Mouse (Mus musculus) CD4-positive, CD25-positive, alpha-beta regulatory T cell, adult 2 months (primary cell): ENCODE measurements around the gene Ergic1.
A peak's percentile ranks its signal among the peaks of the same experiment; 100 is the strongest.

ENCODE experiments used
- DNase-seq: peaks from one replicate; pipeline ENCODE4 v3.0.0-alpha.2; 2012; ENCODE audit warnings: low read depth, low spot score

Gene Ergic1

GRCm38 (mm10) chr17:26561290-26561640, at the start of gene Ergic1:
TSS of gene Ergic1 (plus strand) at chr17:26561489.
- peak; percentile 88 for DNase-seq

- DNase-seq: peak; percentile 24
Observed at GRCm38 (mm10) chr17:26511816-26512774, 49.2 kb upstream of the Ergic1 start.

- no peak for DNase-seq
Observed at GRCm38 (mm10) chr17:26512961-26513360, 48.3 kb upstream of the Ergic1 start.

- DNase-seq: no peak
Observed at GRCm38 (mm10) chr17:26513459-26514290, 47.6 kb upstream of the Ergic1 start.

GRCm38 (mm10) chr17:26514581-26515030, 46.7 kb upstream of the Ergic1 start:
- no peak for DNase-seq

- no peak for DNase-seq
Observed at GRCm38 (mm10) chr17:26515675-26516074, 45.6 kb upstream of the Ergic1 start.

GRCm38 (mm10) chr17:26518306-26518705, 43.0 kb upstream of the Ergic1 start:
- DNase-seq: no peak

GRCm38 (mm10) chr17:26522711-26523110, 38.6 kb upstream of the Ergic1 start:
- no peak for DNase-seq

GRCm38 (mm10) chr17:26524316-26524715, 37.0 kb upstream of the Ergic1 start:
- no peak for DNase-seq

- no peak for DNase-seq
Observed at GRCm38 (mm10) chr17:26524801-26525200, 36.5 kb upstream of the Ergic1 start.

- no peak for DNase-seq
Observed at GRCm38 (mm10) chr17:26525316-26525715, 36.0 kb upstream of the Ergic1 start.

GRCm38 (mm10) chr17:26527291-26527690, 34.0 kb upstream of the Ergic1 start:
- DNase-seq: no peak

- DNase-seq: no peak
Observed at GRCm38 (mm10) chr17:26528751-26529150, 32.5 kb upstream of the Ergic1 start.

GRCm38 (mm10) chr17:26529791-26530241, 31.5 kb upstream of the Ergic1 start:
- no peak for DNase-seq

GRCm38 (mm10) chr17:26530590-26531081, 30.7 kb upstream of the Ergic1 start:
- peak; percentile 65 for DNase-seq

GRCm38 (mm10) chr17:26531395-26532027, 29.8 kb upstream of the Ergic1 start:
- peak; percentile 86 for DNase-seq

- peak; percentile 64 for DNase-seq
Observed at GRCm38 (mm10) chr17:26532476-26533045, 28.7 kb upstream of the Ergic1 start.

- DNase-seq: no peak
Observed at GRCm38 (mm10) chr17:26533871-26534372, 27.4 kb upstream of the Ergic1 start.

- DNase-seq: no peak
Observed at GRCm38 (mm10) chr17:26534695-26535094, 26.6 kb upstream of the Ergic1 start.

GRCm38 (mm10) chr17:26535251-26536136, 25.8 kb upstream of the Ergic1 start:
- no peak for DNase-seq
